Mouse (Mus musculus) kidney, embryonic 14.5 days (tissue): ENCODE measurements around the gene Map2k5. TPM values are rescaled to one million over a fixed set of nuclear protein-coding genes. Genes with fewer than 3 reads are reported as not detected.

ENCODE experiments used
- ATAC-seq: fragments of 200-750 bp; cut with Nextera tagmentation; 2 replicates; pipeline ENCODE4 v1.8.0; 2017; ENCODE audit warnings: moderate number of reproducible peaks, mild to moderate bottlenecking, moderate TSS enrichment, moderate library complexity; ENCODE audit not compliant: low FRiP score, low TSS enrichment
- H3K27ac ChIP-seq: fragments of 300-500 bp; sonication (generic); 2 replicates; pipeline ENCODE4 v1.5.1; 2014; ENCODE audit warnings: low read depth, mild to moderate bottlenecking, low read length, moderate library complexity, mixed read lengths
- H3K27me3 ChIP-seq: fragments of 300-500 bp; sonication (generic); 2 replicates; pipeline ENCODE4 v1.6.1; 2014; ENCODE audit warnings: mild to moderate bottlenecking, low read length; ENCODE audit not compliant: control insufficient read depth, insufficient read depth
- H3K36me3 ChIP-seq: fragments of 300-500 bp; sonication (generic); 2 replicates; pipeline ENCODE4 v1.6.1; 2014; ENCODE audit warnings: low read length, mixed read lengths; ENCODE audit not compliant: control insufficient read depth, insufficient read depth
- H3K4me1 ChIP-seq: fragments of 300-500 bp; sonication (generic); 2 replicates; pipeline ENCODE4 v1.6.1; 2014; ENCODE audit warnings: low read length, mixed read lengths; ENCODE audit not compliant: control insufficient read depth, insufficient read depth
- H3K4me2 ChIP-seq: fragments of 300-500 bp; sonication (generic); replicated peaks from 2 replicates; pipeline ENCODE4 v1.6.1; 2014; ENCODE audit warnings: low read depth, mild to moderate bottlenecking, low read length
- H3K4me3 ChIP-seq: fragments of 300-500 bp; sonication (generic); 2 replicates; pipeline ENCODE4 v1.5.1; 2014; ENCODE audit warnings: mild to moderate bottlenecking, low read length
- H3K9ac ChIP-seq: fragments of 300-500 bp; sonication (generic); 2 replicates; pipeline ENCODE4 v1.6.1; 2014; ENCODE audit warnings: low read depth, mild to moderate bottlenecking, low read length, moderate library complexity
- H3K9me3 ChIP-seq: fragments of 300-500 bp; sonication (generic); 2 replicates; pipeline ENCODE4 v1.6.1; 2016; ENCODE audit warnings: low read length; ENCODE audit not compliant: control insufficient read depth
- WGBS: fragments of 180-500 bp; shearing (Covaris S2); extraction: QIAGEN DNeasy Blood & Tissue Kit; methylation state at CpG from one replicate; pipeline ENCODE4 v1.1.7; 2014; 5-methylcytosine and 5-hydroxymethylcytosine counted together
- polyA plus RNA-seq: library from polyadenylated mRNA; unstranded; fragments of >200 nt; fragmentation: Nextera tagmentation; extraction: Ambion mirVana; gene quantifications from 2 replicates; pipeline ENCODE4 v1.2.1, GENCODE M21; 2014

Map2k5 gene
- polyA plus RNA-seq, 1 experiment from 2014 or later = 40.3 TPM

DNA sequence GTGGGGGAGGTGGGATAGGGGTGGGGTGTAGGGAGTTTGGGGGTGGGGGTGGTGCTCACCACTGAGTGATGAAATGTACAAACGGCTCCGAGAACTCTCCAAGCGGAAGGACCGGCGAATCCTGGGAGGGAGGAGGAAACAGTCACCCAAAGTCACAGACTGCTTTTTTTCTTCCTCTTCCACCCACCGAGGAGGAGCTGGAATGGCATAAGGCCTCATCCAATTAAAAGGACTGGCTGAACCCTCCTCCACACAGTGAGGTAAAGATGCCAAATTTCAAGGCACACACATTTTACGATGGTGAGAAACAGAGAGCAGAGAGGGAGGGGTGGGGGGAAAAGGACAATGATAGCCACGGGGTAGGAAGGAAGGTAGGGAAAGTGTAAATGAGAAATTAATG is 180.4 kb downstream of the Map2k5 start:
- Histone ChIP-seq H3K27ac (peak overlapping the region; percentile 9; the same call in 1 of the 2 replicates), H3K4me2 (peak overlapping the region; percentile 36), H3K4me3 (no peak overlapping the region), H3K9me3 (no peaks in the 10 kb centered on the region; the same call in 1 of the 2 replicates), H3K36me3 (peaks cover 3% of the 10 kb centered on the region; the same call in 1 of the 2 replicates), H3K9ac (no peak overlapping the region), H3K4me1 (peaks cover 28% of the 10 kb centered on the region), H3K27me3 (no peaks in the 10 kb centered on the region)
- WGBS = 5% methylated on average over 8 of the region's 8 CpGs
- ATAC-seq = no peak

DNA sequence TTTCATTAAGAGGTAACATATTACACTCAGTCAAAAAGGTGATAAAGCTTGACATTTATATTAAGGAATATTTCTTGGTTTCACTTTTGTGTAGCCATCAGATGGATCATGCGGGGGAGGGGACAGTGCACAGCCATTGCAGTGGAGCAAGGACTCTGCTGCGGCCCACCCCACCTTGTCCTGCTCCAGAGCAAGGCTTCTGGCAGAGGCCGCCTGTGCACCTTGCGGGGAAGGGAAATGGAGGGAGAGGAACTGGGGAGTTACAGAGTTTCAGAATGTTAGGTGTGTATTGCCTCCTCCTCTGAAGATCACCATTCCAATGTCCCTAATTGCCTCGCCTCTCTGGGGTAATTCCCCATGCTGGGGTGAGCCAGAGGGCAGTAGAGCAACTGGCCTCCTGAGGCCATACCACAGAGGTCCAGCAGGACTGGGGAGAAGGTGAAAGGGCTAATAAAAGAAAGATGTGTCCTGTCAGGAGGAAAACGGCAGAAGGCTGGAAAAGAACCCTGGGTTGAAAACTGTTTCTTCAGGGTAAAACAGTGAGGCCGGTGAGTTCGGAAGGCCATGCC is 181.5 kb downstream of the Map2k5 start:
- ATAC-seq = no peak
- H3K27me3 ChIP-seq = no peaks in the 10 kb centered on the region
- WGBS = 37% methylated on average over 8 of the region's 8 CpGs
- no peak overlapping the region for H3K4me3 ChIP-seq
- H3K9ac ChIP-seq = no peak overlapping the region
- no peak overlapping the region for H3K4me2 ChIP-seq
- no peak overlapping the region for H3K27ac ChIP-seq
- H3K4me1 ChIP-seq = peaks cover 28% of the 10 kb centered on the region
- H3K36me3 ChIP-seq = peaks cover 3% of the 10 kb centered on the region; the same call in 1 of the 2 replicates
- H3K9me3 ChIP-seq = no peaks in the 10 kb centered on the region

DNA sequence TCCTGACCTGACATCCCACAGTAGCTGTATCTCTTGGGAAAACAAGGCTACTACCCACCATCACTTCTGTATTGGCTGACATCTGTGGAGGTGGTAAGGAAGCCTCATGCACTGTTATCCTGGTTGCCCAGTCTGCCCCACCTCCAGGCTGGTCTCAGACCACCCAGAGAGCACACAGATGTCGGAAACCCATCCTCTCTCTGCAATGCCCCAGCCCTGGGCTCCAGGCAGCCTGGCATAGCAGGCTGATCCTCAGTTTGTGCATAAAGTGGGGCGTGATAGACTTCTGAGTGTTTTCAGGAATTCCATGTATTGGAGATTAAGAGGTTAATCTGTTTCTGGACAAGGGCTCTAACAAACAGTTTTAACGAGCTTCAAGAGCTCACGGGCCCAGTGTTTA is 182.2 kb downstream of the Map2k5 start:
- Histone ChIP-seq H3K9me3 (no peaks in the 10 kb centered on the region), H3K36me3 (peaks cover 3% of the 10 kb centered on the region; the same call in 1 of the 2 replicates), H3K4me3 (no peak overlapping the region), H3K27ac (no peak overlapping the region), H3K4me1 (peaks cover 28% of the 10 kb centered on the region), H3K27me3 (no peaks in the 10 kb centered on the region), H3K9ac (no peak overlapping the region), H3K4me2 (no peak overlapping the region)
- 0 out of 2 replicates have a peak, but pooled peaks have one; percentile 10 for ATAC-seq
- WGBS = 47% methylated on average over 4 of the region's 4 CpGs

DNA sequence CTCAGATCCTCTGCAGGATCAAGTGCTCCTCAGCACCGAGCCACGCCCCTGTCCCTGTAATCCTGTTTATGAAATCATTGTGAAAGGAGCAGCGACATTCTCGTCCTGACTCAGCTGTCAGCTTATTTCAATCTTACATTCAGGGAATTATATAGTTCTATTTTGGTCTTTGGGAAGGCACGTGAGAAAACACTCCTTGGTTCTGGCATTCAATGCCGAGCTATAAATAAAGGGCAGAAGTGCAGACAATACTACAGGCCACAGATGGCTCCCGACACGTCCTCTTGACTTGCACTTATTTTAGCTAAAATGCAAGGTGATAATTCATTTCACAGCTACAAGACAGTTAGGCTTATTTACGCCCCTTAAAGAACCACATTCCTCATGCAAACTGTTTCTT is 182.9 kb downstream of the Map2k5 start:
- Histone ChIP-seq H3K27ac (no peak overlapping the region), H3K4me1 (peaks cover 28% of the 10 kb centered on the region), H3K9ac (0 out of 2 replicates have a peak overlapping the region, but pooled peaks have one; percentile 12), H3K9me3 (no peaks in the 10 kb centered on the region), H3K4me2 (no peak overlapping the region), H3K4me3 (no peak overlapping the region), H3K27me3 (no peaks in the 10 kb centered on the region), H3K36me3 (peaks cover 3% of the 10 kb centered on the region; the same call in 1 of the 2 replicates)
- 59% methylated on average over 9 of the region's 9 CpGs for WGBS
- no peak for ATAC-seq

DNA sequence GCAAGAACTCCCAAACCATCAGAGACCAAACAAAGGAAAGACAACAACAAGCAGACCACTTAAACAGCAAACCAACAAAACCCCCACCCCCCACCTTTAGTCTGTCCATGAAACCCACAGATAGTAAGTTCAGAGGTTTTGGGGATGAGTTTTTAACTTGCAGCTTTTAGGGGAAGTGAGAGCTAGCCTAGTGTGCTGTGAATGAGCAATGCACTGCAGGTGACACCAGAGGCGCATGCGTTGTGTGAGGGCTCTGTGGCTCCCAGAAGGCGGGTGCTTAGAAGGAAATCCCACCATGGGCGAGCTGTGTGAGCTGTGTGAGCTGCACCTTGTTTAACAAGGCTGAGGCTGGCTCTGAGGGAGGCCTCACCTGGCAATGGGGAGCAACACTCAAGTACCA is 184.9 kb downstream of the Map2k5 start:
- Histone ChIP-seq H3K4me1 (peaks cover 21% of the 10 kb centered on the region), H3K4me2 (no peak overlapping the region), H3K27ac (no peak overlapping the region), H3K9ac (no peak overlapping the region), H3K27me3 (no peaks in the 10 kb centered on the region), H3K36me3 (peaks cover 3% of the 10 kb centered on the region; the same call in 1 of the 2 replicates), H3K9me3 (no peaks in the 10 kb centered on the region), H3K4me3 (no peak overlapping the region)
- no peak for ATAC-seq
- WGBS = 87% methylated on average over 4 of the region's 4 CpGs

DNA sequence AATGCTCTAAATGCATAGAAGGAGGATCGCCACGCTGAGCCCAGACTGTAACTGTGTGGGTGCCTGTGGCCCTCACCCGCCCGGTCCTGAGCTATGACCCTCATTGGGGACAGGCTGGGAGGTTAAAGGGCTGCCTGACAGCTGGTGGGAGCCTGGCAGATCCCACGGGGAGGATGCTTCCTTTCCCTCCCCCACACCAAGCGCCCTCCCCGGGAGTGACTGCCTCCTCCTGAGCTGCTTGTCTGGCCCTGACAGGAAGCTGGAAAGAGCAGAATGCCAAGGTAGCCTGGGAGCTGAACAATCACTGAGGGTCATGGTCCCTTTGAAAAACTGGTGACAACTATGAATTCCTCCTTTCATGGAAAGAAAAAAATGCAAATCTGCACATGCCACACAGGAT is 190.4 kb downstream of the Map2k5 start:
- H3K9me3 ChIP-seq = no peaks in the 10 kb centered on the region
- H3K4me3 ChIP-seq = no peak overlapping the region
- H3K27me3 ChIP-seq = no peaks in the 10 kb centered on the region
- H3K4me2 ChIP-seq = no peak overlapping the region
- H3K27ac ChIP-seq = no peak overlapping the region
- ATAC-seq = no peak
- H3K9ac ChIP-seq = no peak overlapping the region
- peaks cover 7% of the 10 kb centered on the region for H3K4me1 ChIP-seq
- H3K36me3 ChIP-seq = no peaks in the 10 kb centered on the region; the same call in 1 of the 2 replicates
- 24% methylated on average over 7 of the region's 7 CpGs for WGBS

DNA sequence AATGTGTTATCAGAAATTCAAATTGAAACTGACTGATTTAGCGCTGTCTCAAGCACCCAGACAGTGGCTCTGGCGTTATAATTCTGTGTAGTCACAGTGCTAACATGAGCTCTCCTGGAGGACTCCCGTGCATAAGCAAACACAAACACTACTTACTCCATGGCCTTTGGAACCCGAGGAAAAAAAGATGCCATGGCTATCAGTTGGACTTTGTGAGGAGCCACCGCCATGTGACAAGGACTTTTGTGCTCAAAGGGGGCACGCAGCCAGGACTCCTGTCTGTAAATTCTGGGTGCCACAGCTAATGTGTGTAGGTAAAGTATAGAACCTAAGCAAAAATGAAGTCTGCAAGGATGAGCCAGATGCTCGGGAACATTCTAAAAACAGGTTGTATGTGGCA is 192.5 kb downstream of the Map2k5 start:
- H3K27me3 ChIP-seq = no peaks in the 10 kb centered on the region
- ATAC-seq = no peak

DNA sequence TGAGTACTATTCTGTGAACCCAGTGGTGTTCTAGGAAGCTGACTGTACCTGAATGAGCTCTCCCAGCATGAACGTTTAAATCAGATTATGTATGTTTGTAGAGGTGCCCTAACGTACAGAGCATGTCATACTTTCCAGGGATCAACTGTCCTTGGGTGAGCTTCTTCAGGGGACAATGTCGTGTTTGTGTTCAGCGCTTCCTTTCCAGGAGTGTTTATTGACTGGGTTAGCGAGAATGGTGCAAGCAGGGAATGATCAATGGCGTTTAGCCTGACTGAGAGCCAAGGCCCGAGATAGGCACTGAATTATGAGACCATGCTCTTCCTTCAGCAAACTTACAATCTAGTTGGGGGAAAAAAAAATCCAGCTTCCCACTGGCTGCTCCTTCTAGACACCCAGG is 193.8 kb downstream of the Map2k5 start:
- Histone ChIP-seq H3K4me2 (no peak overlapping the region), H3K36me3 (no peaks in the 10 kb centered on the region; the same call in 1 of the 2 replicates), H3K27ac (no peak overlapping the region), H3K27me3 (no peaks in the 10 kb centered on the region), H3K9ac (no peak overlapping the region), H3K4me3 (no peak overlapping the region), H3K9me3 (no peaks in the 10 kb centered on the region), H3K4me1 (peaks cover 7% of the 10 kb centered on the region)
- WGBS = 67% methylated on average over 7 of the region's 7 CpGs
- no peak for ATAC-seq

More for the DNA sequence above, 192.5 kb downstream of the Map2k5 start:
- no peak overlapping the region for H3K4me3 ChIP-seq
- no peaks in the 10 kb centered on the region for H3K9me3 ChIP-seq
- 80% methylated on average over 7 of the region's 7 CpGs for WGBS
- H3K9ac ChIP-seq = no peak overlapping the region
- no peak overlapping the region for H3K27ac ChIP-seq
- peaks cover 7% of the 10 kb centered on the region for H3K4me1 ChIP-seq
- H3K4me2 ChIP-seq = no peak overlapping the region
- H3K36me3 ChIP-seq = no peaks in the 10 kb centered on the region; the same call in 1 of the 2 replicates

DNA sequence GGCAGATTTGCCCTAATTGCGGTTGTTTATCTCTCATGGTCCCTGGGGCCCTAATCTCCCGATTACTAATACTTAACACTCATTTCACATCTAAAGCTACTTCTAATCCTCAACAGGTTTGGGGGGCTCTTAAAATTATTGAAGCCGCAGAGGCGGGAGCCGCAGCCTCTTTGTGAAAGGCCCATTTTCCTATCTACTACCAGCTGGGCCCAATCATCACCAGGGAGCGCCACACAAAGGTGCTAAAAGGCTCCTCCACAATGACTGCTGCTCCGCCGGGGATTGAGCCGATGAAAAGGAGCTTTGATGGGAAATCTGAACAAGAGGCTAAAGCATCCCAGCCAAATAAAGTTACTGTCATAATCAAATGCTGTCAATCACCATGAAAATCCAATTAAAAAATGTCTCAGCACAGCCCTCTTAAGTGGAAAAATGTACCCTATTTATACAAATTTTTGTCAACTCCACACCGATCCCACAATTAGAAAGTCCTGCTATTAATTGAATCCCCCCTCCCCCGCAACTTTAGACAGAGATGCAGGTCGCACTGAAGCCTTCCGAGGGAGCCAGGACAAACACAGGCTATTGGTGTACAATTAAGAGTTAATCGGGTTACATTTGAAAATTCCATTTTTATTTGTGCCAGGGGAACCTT is 195.3 kb downstream of the Map2k5 start:
- Histone ChIP-seq H3K27me3 (no peaks in the 10 kb centered on the region), H3K27ac (no peak overlapping the region), H3K4me2 (no peak overlapping the region), H3K36me3 (no peaks in the 10 kb centered on the region; the same call in 1 of the 2 replicates), H3K9me3 (no peaks in the 10 kb centered on the region), H3K4me1 (peaks cover 4% of the 10 kb centered on the region), H3K4me3 (no peak overlapping the region), H3K9ac (no peak overlapping the region)
- no peak for ATAC-seq
- WGBS = 47% methylated on average over 14 of the region's 14 CpGs
